Comparison of ENCODE assay signal across 8 mouse cellular contexts in the genomic region with DNA sequence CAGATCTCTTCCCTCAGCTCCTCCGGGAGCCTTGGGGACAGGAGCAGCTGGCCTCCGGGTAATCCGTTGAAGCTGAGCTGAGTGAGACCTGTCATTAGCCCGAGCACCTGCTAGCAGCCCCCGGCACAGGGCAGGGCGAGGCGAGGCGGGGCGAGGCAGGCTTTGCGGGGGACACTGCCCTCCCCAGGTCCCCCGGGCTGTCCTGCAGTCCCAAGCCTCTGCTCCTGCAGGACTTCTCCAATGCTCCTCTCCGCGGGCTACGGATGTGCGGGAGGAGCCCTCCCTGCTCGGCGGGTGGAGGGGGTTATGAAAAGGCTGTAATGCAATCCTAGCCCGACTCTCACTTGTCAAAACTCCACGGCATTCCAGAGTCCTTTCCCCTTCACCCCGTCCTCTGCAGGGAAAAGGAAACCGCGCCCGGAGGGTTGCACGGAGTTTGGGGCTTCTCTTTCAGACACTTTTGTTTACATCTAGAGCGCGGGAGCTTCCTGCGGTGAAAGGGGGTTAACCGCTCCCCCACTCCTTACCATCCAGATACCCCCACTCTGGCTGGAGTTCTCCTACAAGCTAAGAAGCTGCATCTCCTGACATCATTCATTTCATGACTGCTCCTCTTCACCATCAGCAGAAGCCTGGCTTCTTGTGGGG.
DNase-seq lines count a peak whose midpoint lies in the region; ATAC-seq lines count a peak whose summit lies in the region.

No protein-coding gene starts in this region.

- H3K27ac ChIP-seq in forebrain, embryonic 10.5 days, result peak overlapping the region; percentile 68
- H3K27ac ChIP-seq in limb, embryonic 13.5 days, result peak overlapping the region; percentile 61; the same call in 1 of the 2 replicates
- H3K27ac ChIP-seq in midbrain, embryonic 12.5 days (replicated peaks), result 0 out of 2 replicates have a peak overlapping the region, but pooled peaks have one; percentile 1

- under 1% methylated on average over 28 of the region's 28 CpGs for WGBS in forebrain, embryonic 10.5 days
- WGBS in limb, embryonic 13.5 days, result under 1% methylated on average over 28 of the region's 28 CpGs
- WGBS in midbrain, embryonic 12.5 days, result under 1% methylated on average over 28 of the region's 28 CpGs

- peaks cover 41% of the 10 kb centered on the region for H3K4me1 ChIP-seq in forebrain, embryonic 10.5 days
- H3K4me1 ChIP-seq in limb, embryonic 13.5 days, result peaks cover 58% of the 10 kb centered on the region
- peaks cover 24% of the 10 kb centered on the region for H3K4me1 ChIP-seq in midbrain, embryonic 12.5 days

- DNase-seq in 3T3-L1 (ENCODE audit: low read depth, low spot score), result peak; percentile 4
- DNase-seq in adrenal gland, postnatal 14 days, result peak; percentile 67
- DNase-seq in forebrain, embryonic 10.5 days (ENCODE audit: extremely low spot score, low spot score), result peak; percentile 50
- DNase-seq in thymus, postnatal 4 days, result peak; percentile 50
- no peak for DNase-seq in frontal cortex, postnatal 10 days (ENCODE audit: low spot score in 2 of 2)

- peak overlapping the region; percentile 99 for H3K4me2 ChIP-seq in limb, embryonic 13.5 days (replicated peaks)
- peak overlapping the region; percentile 95 for H3K4me2 ChIP-seq in midbrain, embryonic 12.5 days (replicated peaks)

- no peaks in the 10 kb centered on the region for H3K36me3 ChIP-seq in forebrain, embryonic 10.5 days (replicated peaks)
- H3K36me3 ChIP-seq in limb, embryonic 13.5 days, result no peaks in the 10 kb centered on the region
- H3K36me3 ChIP-seq in midbrain, embryonic 12.5 days, result no peaks in the 10 kb centered on the region

- peak overlapping the region; percentile 65 for H3K4me3 ChIP-seq in forebrain, embryonic 10.5 days
- H3K4me3 ChIP-seq in limb, embryonic 13.5 days, result peak overlapping the region; percentile 61
- peak overlapping the region; percentile 51 for H3K4me3 ChIP-seq in midbrain, embryonic 12.5 days

- no peaks in the 10 kb centered on the region for H3K9me3 ChIP-seq in forebrain, embryonic 10.5 days
- no peaks in the 10 kb centered on the region for H3K9me3 ChIP-seq in limb, embryonic 13.5 days
- no peaks in the 10 kb centered on the region for H3K9me3 ChIP-seq in midbrain, embryonic 12.5 days

- peak; percentile 39 to 44; a peak in 2 of 4 replicates for ATAC-seq in hematopoietic stem cell, adult 5-6 weeks (replicated peaks in 1 of 2; ENCODE audit: insufficient read depth in 1 of 2, low FRiP score in 2 of 2, low TSS enrichment in 1 of 2, low read depth in 1 of 2, poor library complexity in 2 of 2, severe bottlenecking in 2 of 2)
- peak; percentile 57 for ATAC-seq in limb, embryonic 13.5 days (ENCODE audit: low FRiP score, low read depth)
- peak; percentile 78 for ATAC-seq in midbrain, embryonic 12.5 days (ENCODE audit: low FRiP score, low read depth)

- peaks cover 40% of the 10 kb centered on the region for H3K27me3 ChIP-seq in forebrain, embryonic 10.5 days (ENCODE audit: poor library complexity, severe bottlenecking)
- H3K27me3 ChIP-seq in limb, embryonic 13.5 days, result no peaks in the 10 kb centered on the region
- H3K27me3 ChIP-seq in midbrain, embryonic 12.5 days, result 0 out of 2 replicates have a peak, but pooled peaks cover 5% of the 10 kb centered on the region

- peak overlapping the region; percentile 76 for H3K9ac ChIP-seq in limb, embryonic 13.5 days
- peak overlapping the region; percentile 61 for H3K9ac ChIP-seq in midbrain, embryonic 12.5 days (replicated peaks)

Comparison
In these comparisons a context has a peak if more than half of its experiments do, and no peak if none do; other contexts are left out.
1. DNase-seq: peak in 3T3-L1 (single experiment), adrenal gland, postnatal 14 days (single experiment), forebrain, embryonic 10.5 days (single experiment) and thymus, postnatal 4 days (single experiment); none in frontal cortex, postnatal 10 days (0 of 2).
2. H3K27ac ChIP-seq: peak in every context shown above with its lines; median percentile 68 in forebrain, embryonic 10.5 days; 61 in limb, embryonic 13.5 days; 1 in midbrain, embryonic 12.5 days.
3. Peak in every context shown above with its lines, with median percentiles within 50 percentile points of each other: H3K4me3 ChIP-seq and ATAC-seq.